Mouse (Mus musculus): ENCODE results near the gene Ssb. TPM values are rescaled to one million over a fixed set of nuclear protein-coding genes. Genes with fewer than 3 reads are reported as not detected.

Gene Ssb
- 233 and 248 TPM in 2 replicates for polyA plus RNA-seq (2016; fragmentation: Nextera tagmentation; extraction: Ambion mirVana)

DNA sequence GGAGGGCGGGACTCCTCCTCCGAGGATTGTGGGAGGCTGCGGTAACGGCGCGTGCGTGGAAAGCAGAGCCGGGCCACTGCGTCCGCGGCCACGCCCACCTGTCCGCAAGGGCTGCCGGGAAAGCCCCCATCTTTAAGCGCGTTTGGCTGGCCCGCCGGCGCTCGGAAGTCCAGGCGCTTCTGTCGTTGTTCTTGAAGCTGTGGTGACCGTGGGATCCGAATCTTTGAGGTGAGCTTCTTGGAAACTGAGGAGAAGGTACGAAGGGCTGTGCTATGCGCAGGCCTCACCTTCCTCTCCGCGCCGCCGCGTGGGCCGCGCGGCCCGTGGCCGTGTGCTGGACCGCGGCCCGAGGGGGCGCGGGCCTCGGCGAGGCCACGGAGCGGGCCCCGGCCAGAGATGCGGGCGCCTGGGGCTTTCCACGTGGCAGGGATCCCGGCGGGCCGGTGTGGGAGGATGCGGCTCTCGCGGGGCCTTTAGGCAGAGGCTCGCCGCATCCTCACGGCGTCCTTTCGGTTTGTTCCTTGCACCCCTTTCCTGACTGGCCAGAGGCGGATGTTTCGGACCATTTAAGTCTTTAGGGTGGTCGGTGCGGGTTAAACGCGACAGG lies at the start of gene Ssb:
Gene Ssb, plus strand, starts transcription at position 78 of the 607 bp plus-strand sequence.
- WGBS = under 1% methylated on average over 66 of the region's 66 CpGs
- H3K4me3 ChIP-seq = peak within 1 kb of the TSS; percentile 100
- H3K27ac ChIP-seq (ENCODE audit: poor library complexity, severe bottlenecking) = peak within 1 kb of the TSS; percentile 95
- H3K27me3 ChIP-seq (replicated peaks) = no peaks in the 10 kb centered on the region
- ATAC-seq (ENCODE audit: insufficient number of reproducible peaks, low FRiP score) = peak; percentile 94
- peak within 1 kb of the TSS; percentile 100 for H3K9ac ChIP-seq
- peaks cover 8% of the 10 kb centered on the region for H3K36me3 ChIP-seq
- no peaks in the 10 kb centered on the region for H3K9me3 ChIP-seq (replicated peaks)
- peak within 1 kb of the TSS; percentile 77 for H3K4me2 ChIP-seq
- peaks cover 5% of the 10 kb centered on the region; the same call in 1 of the 2 replicates for H3K4me1 ChIP-seq (replicated peaks)

DNA sequence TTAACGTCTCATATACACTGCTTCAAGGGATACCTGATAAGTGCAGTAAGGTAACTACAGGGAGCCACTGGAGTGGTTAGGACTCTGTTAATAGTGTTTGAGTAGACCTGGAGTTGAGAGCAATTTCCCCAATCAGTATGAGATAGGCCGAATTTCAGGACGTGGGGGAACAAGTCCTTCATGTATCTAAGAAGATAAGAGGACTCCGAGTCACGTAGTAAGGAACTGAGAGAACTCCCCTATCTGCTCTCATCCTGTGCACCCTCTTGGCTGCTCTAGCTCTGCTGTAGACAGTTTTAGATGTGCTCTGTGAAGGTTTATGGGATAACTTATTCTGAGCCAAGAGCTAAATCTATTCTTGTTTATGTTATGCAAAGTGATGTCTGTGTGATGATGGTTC lies 44.8 kb upstream of the Ssb start:
- 17% methylated on average over 5 of the region's 5 CpGs for WGBS
- Histone ChIP-seq H3K4me1 (replicated peaks) (peaks cover 9% of the 10 kb centered on the region), H3K36me3 (no peaks in the 10 kb centered on the region), H3K4me2 (no peak overlapping the region), H3K4me3 (no peak overlapping the region), H3K9ac (no peak overlapping the region), H3K27me3 (replicated peaks) (no peaks in the 10 kb centered on the region), H3K9me3 (replicated peaks) (no peaks in the 10 kb centered on the region), H3K27ac (ENCODE audit: poor library complexity, severe bottlenecking) (no peak overlapping the region)
- no peak for ATAC-seq (ENCODE audit: insufficient number of reproducible peaks, low FRiP score)

- WGBS = 75% methylated on average over 9 of the region's 9 CpGs
- Histone ChIP-seq H3K4me3 (no peak overlapping the region), H3K4me1 (replicated peaks) (peaks cover 9% of the 10 kb centered on the region), H3K9me3 (replicated peaks) (no peaks in the 10 kb centered on the region), H3K27me3 (replicated peaks) (no peaks in the 10 kb centered on the region), H3K27ac (ENCODE audit: poor library complexity, severe bottlenecking) (no peak overlapping the region), H3K4me2 (no peak overlapping the region), H3K36me3 (no peaks in the 10 kb centered on the region), H3K9ac (no peak overlapping the region)
- no peak for ATAC-seq (ENCODE audit: insufficient number of reproducible peaks, low FRiP score)
These were observed 42.8 kb upstream of the Ssb start for GRCm38 (mm10) chr2:69818350-69819085.

DNA sequence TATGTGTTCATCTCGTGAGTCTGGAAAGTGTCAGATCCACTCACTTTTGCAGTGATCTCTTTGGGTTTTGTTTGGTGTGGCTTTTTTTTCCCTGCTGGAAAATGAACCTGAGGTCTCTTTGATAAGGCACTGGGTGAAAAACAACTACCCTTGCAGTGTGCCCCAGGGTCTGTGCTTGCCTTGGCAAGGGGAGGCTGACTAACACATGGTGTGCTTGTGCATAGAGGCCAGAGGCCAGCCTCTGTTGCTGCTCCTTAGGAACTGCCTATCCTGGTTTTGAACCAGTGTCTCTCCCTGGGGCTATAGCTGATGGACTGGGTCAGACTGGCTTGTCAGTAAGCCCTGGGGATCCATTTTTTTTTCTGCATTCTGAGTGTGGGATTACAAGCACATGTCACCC lies 41.2 kb upstream of the Ssb start:
- no peak overlapping the region for H3K27ac ChIP-seq (ENCODE audit: poor library complexity, severe bottlenecking)
- WGBS = 50% methylated on average over 1 of the region's 1 CpGs
- no peak overlapping the region for H3K4me2 ChIP-seq
- peaks cover 24% of the 10 kb centered on the region for H3K4me1 ChIP-seq (replicated peaks)
- H3K9me3 ChIP-seq (replicated peaks) = no peaks in the 10 kb centered on the region
- no peak overlapping the region for H3K4me3 ChIP-seq
- H3K9ac ChIP-seq = no peak overlapping the region
- peaks cover 9% of the 10 kb centered on the region for H3K36me3 ChIP-seq
- no peaks in the 10 kb centered on the region for H3K27me3 ChIP-seq (replicated peaks)
- ATAC-seq (ENCODE audit: insufficient number of reproducible peaks, low FRiP score) = no peak

DNA sequence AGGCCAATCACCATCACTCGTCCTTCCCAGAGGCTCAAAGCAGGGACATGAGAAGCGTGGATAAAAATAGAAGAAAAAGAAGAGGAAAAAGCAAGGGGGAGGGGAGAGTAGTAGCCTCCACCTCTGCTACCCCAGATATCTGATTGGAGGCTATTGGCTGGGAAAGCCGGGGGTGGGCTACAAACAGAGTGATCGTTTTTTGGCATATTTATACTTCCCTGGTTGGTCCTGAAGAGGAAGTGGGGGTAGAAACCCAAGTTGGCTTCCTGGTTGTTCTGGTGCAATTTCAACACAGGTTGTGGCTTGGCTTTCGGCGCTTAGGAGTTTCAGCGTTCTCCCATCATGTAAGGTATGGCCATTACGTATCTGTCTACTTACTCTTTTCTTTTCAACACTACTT lies 39.7 kb upstream of the Ssb start, which contains the start of gene Klhl23:
Gene Klhl23, plus strand, starts transcription at position 234 of the 400 bp plus-strand sequence.
- Histone ChIP-seq H3K9me3 (replicated peaks) (no peaks in the 10 kb centered on the region), H3K36me3 (peaks cover 20% of the 10 kb centered on the region), H3K4me3 (peak within 1 kb of the TSS; percentile 91), H3K4me1 (replicated peaks) (peaks cover 27% of the 10 kb centered on the region), H3K9ac (peak within 1 kb of the TSS; percentile 89), H3K27me3 (replicated peaks) (no peaks in the 10 kb centered on the region), H3K27ac (ENCODE audit: poor library complexity, severe bottlenecking) (peak within 1 kb of the TSS; percentile 98), H3K4me2 (peak within 1 kb of the TSS; percentile 71)
- WGBS = 3% methylated on average over 8 of the region's 8 CpGs
- ATAC-seq (ENCODE audit: insufficient number of reproducible peaks, low FRiP score) = peak; percentile 25; the same call in 1 of the 2 replicates

- H3K27me3 ChIP-seq (replicated peaks) = no peaks in the 10 kb centered on the region
- H3K4me1 ChIP-seq (replicated peaks) = peaks cover 28% of the 10 kb centered on the region
- peak overlapping the region; percentile 98 for H3K27ac ChIP-seq (ENCODE audit: poor library complexity, severe bottlenecking)
- H3K4me3 ChIP-seq = peak overlapping the region; percentile 91
- WGBS = under 1% methylated on average over 68 of the region's 80 CpGs
- no peaks in the 10 kb centered on the region for H3K9me3 ChIP-seq (replicated peaks)
- H3K9ac ChIP-seq = peak overlapping the region; percentile 89
- peak overlapping the region; percentile 71 for H3K4me2 ChIP-seq
- ATAC-seq (ENCODE audit: insufficient number of reproducible peaks, low FRiP score) = peak; percentile 80
- peaks cover 22% of the 10 kb centered on the region for H3K36me3 ChIP-seq
These were observed 38.8 kb upstream of the Ssb start for GRCm38 (mm10) chr2:69822361-69823128.

GRCm38 (mm10) chr2:69823129-69823677 lies 38.2 kb upstream of the Ssb start:
- peak overlapping the region; percentile 89 for H3K9ac ChIP-seq
- no peaks in the 10 kb centered on the region for H3K27me3 ChIP-seq (replicated peaks)
- H3K36me3 ChIP-seq = peaks cover 26% of the 10 kb centered on the region
- peak overlapping the region; percentile 71 for H3K4me2 ChIP-seq
- H3K4me1 ChIP-seq (replicated peaks) = peaks cover 31% of the 10 kb centered on the region
- peak; percentile 73 for ATAC-seq (ENCODE audit: insufficient number of reproducible peaks, low FRiP score)
- peak overlapping the region; percentile 91 for H3K4me3 ChIP-seq
- H3K9me3 ChIP-seq (replicated peaks) = no peaks in the 10 kb centered on the region
- 8% methylated on average over 42 of the region's 45 CpGs for WGBS
- peak overlapping the region; percentile 98 for H3K27ac ChIP-seq (ENCODE audit: poor library complexity, severe bottlenecking)

DNA sequence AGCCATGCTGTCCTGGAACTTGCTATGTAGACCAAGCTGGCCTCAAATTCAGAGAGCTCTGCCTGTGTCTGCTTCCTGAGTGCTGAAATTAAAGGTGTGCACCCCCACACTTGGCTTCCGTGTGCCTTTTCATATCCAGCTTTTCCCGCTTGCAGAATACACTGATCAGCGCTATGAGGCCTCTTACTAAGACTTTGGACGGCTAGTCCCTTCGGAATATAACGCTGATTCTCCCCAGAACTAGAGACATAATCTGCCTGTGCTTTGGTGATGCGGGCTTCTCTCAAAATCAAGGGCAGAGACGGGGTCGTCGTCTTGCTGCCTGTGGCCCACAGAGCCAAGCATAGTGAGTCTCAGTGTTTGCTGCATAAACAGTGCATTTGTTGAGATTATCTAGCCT lies 35.5 kb upstream of the Ssb start:
- H3K4me3 ChIP-seq = no peak overlapping the region
- H3K27ac ChIP-seq (ENCODE audit: poor library complexity, severe bottlenecking) = no peak overlapping the region; the same call in 1 of the 2 replicates
- ATAC-seq (ENCODE audit: insufficient number of reproducible peaks, low FRiP score) = no peak
- H3K27me3 ChIP-seq (replicated peaks) = no peaks in the 10 kb centered on the region
- H3K9me3 ChIP-seq (replicated peaks) = no peaks in the 10 kb centered on the region
- peaks cover 50% of the 10 kb centered on the region for H3K36me3 ChIP-seq
- 80% methylated on average over 10 of the region's 10 CpGs for WGBS
- no peak overlapping the region for H3K9ac ChIP-seq
- H3K4me2 ChIP-seq = no peak overlapping the region
- peaks cover 31% of the 10 kb centered on the region for H3K4me1 ChIP-seq (replicated peaks)

- no peaks in the 10 kb centered on the region for H3K27me3 ChIP-seq (replicated peaks)
- ATAC-seq (ENCODE audit: insufficient number of reproducible peaks, low FRiP score) = no peak
- H3K4me2 ChIP-seq = no peak overlapping the region
- H3K4me1 ChIP-seq (replicated peaks) = peaks cover 28% of the 10 kb centered on the region
- H3K9ac ChIP-seq = no peak overlapping the region
- WGBS = 85% methylated on average over 2 of the region's 2 CpGs
- H3K36me3 ChIP-seq = peaks cover 55% of the 10 kb centered on the region
- H3K9me3 ChIP-seq (replicated peaks) = no peaks in the 10 kb centered on the region
- H3K4me3 ChIP-seq = no peak overlapping the region
- H3K27ac ChIP-seq (ENCODE audit: poor library complexity, severe bottlenecking) = no peak overlapping the region
These were observed 35.0 kb upstream of the Ssb start for GRCm38 (mm10) chr2:69826380-69826779.

DNA sequence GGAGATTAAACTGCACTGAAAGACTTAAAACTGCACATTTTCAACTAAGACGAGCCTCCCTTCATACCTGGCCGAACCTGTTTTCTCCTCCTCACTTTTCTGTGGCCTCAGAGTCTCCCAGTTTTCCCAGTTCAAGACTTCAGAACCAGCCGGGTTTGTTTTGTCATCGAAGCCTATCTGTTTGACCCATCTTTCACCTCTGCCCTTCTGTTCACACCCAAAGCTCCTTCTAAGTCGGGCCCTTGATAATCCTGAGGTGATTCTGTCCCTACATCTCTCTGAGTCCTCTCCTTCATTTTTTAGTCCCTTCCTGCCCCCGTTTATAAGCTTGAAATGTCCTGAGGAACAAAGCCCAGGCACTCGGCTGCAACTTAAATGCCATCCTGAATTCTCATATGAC lies 33.3 kb upstream of the Ssb start:
- Histone ChIP-seq H3K27me3 (replicated peaks) (no peaks in the 10 kb centered on the region), H3K9me3 (replicated peaks) (no peaks in the 10 kb centered on the region), H3K27ac (ENCODE audit: poor library complexity, severe bottlenecking) (no peak overlapping the region), H3K4me1 (replicated peaks) (peaks cover 28% of the 10 kb centered on the region), H3K9ac (no peak overlapping the region), H3K4me2 (no peak overlapping the region), H3K36me3 (peaks cover 68% of the 10 kb centered on the region), H3K4me3 (no peak overlapping the region)
- WGBS = 36% methylated on average over 7 of the region's 7 CpGs
- ATAC-seq (ENCODE audit: insufficient number of reproducible peaks, low FRiP score) = no peak

- 76% methylated on average over 2 of the region's 2 CpGs for WGBS
- Histone ChIP-seq H3K4me1 (replicated peaks) (peaks cover 18% of the 10 kb centered on the region), H3K9ac (no peak overlapping the region), H3K27me3 (replicated peaks) (no peaks in the 10 kb centered on the region), H3K4me3 (no peak overlapping the region), H3K9me3 (replicated peaks) (no peaks in the 10 kb centered on the region), H3K36me3 (peaks cover 78% of the 10 kb centered on the region), H3K27ac (ENCODE audit: poor library complexity, severe bottlenecking) (no peak overlapping the region), H3K4me2 (no peak overlapping the region)
- no peak for ATAC-seq (ENCODE audit: insufficient number of reproducible peaks, low FRiP score)
These were observed 31.7 kb upstream of the Ssb start for GRCm38 (mm10) chr2:69829680-69830079.

All from heart, embryonic 12.5 days (tissue).